Comparison of ENCODE assay signal across 32 mouse cellular contexts in genomic region chr11:107861738-107862137, GRCm38 (mm10). TPM values are rescaled to one million over a fixed set of nuclear protein-coding genes. Genes with fewer than 3 reads are reported as not detected.
DNase-seq lines count a peak whose midpoint lies in the region; ATAC-seq and TF ChIP-seq lines count a peak whose summit lies in the region.
"Had no signal": no experiment of that assay in that cellular context is flagged by ENCODE, and none has a peak within 500 bp of the region (broad histone marks: within the 10 kb centered on the region; RNA-seq: fewer than 3 reads in every experiment).

No protein-coding gene starts in this region.

- no peak overlapping the region for H3K4me3 ChIP-seq in hindbrain, embryonic 16.5 days (ENCODE audit: low read length)
- H3K4me3 ChIP-seq in hindbrain, embryonic 12.5 days, result no peak overlapping the region
- no peak overlapping the region for H3K4me3 ChIP-seq in midbrain, postnatal 0 days (ENCODE audit: low read depth, low read length)
- no peak overlapping the region for H3K4me3 ChIP-seq in midbrain, embryonic 10.5 days
- no peak overlapping the region for H3K4me3 ChIP-seq in lung, postnatal 0 days (ENCODE audit: low read depth, low read length)
- H3K4me3 ChIP-seq: embryonic facial prominence, embryonic 12.5 days; embryonic facial prominence, embryonic 15.5 days; heart, adult 2 months; heart, embryonic 10.5 days; heart, embryonic 13.5 days; hindbrain, embryonic 15.5 days had no signal

- H3K9ac ChIP-seq in hindbrain, embryonic 16.5 days (ENCODE audit: low read depth, low read length), result no peak overlapping the region
- H3K9ac ChIP-seq in hindbrain, embryonic 12.5 days, result no peak overlapping the region
- no peak overlapping the region for H3K9ac ChIP-seq in midbrain, postnatal 0 days (replicated peaks; ENCODE audit: low read length, poor library complexity, severe bottlenecking)
- H3K9ac ChIP-seq in lung, postnatal 0 days (replicated peaks; ENCODE audit: low read depth), result no peak overlapping the region
- H3K9ac ChIP-seq: embryonic facial prominence, embryonic 12.5 days; embryonic facial prominence, embryonic 15.5 days; heart, embryonic 13.5 days; hindbrain, embryonic 15.5 days had no signal

- TF ChIP-seq CTCF in midbrain, postnatal 0 days (IDR thresholded peaks at IDR 0.05), result no peak
- TF ChIP-seq CTCF in lung, postnatal 0 days (IDR thresholded peaks at IDR 0.05), result no peak

- 0 out of 2 replicates have a peak, but pooled peaks have one; percentile 38 for ATAC-seq in hindbrain, embryonic 16.5 days
- no peak for ATAC-seq in hindbrain, embryonic 12.5 days (ENCODE audit: low FRiP score)
- no peak for ATAC-seq in midbrain, postnatal 0 days (ENCODE audit: low FRiP score)
- ATAC-seq in lung, postnatal 0 days, result no peak
- ATAC-seq: forebrain, embryonic 16.5 days; inflammation-experienced regulatory T-cells, adult 6 months; intestine, embryonic 16.5 days; Patski had no signal

- no peaks in the 10 kb centered on the region for H3K36me3 ChIP-seq in hindbrain, embryonic 16.5 days (ENCODE audit: control insufficient read depth, insufficient read depth, low read length)
- no peaks in the 10 kb centered on the region for H3K36me3 ChIP-seq in hindbrain, embryonic 12.5 days
- no peaks in the 10 kb centered on the region for H3K36me3 ChIP-seq in midbrain, postnatal 0 days (ENCODE audit: insufficient read depth, low read length)
- no peaks in the 10 kb centered on the region for H3K36me3 ChIP-seq in midbrain, embryonic 10.5 days
- no peaks in the 10 kb centered on the region for H3K36me3 ChIP-seq in lung, postnatal 0 days (ENCODE audit: insufficient read depth, low read length)
- H3K36me3 ChIP-seq: embryonic facial prominence, embryonic 12.5 days; embryonic facial prominence, embryonic 15.5 days; G1E; heart, embryonic 10.5 days; heart, embryonic 13.5 days; hindbrain, embryonic 15.5 days had no signal

- no peaks in the 10 kb centered on the region for H3K27me3 ChIP-seq in hindbrain, embryonic 16.5 days (replicated peaks; ENCODE audit: control insufficient read depth, insufficient read depth, low read length)
- peaks cover 6% of the 10 kb centered on the region for H3K27me3 ChIP-seq in hindbrain, embryonic 12.5 days
- no peaks in the 10 kb centered on the region for H3K27me3 ChIP-seq in midbrain, postnatal 0 days (ENCODE audit: insufficient read depth, low read length)
- H3K27me3 ChIP-seq in midbrain, embryonic 10.5 days (ENCODE audit: low read depth, poor library complexity, severe bottlenecking), result no peaks in the 10 kb centered on the region
- H3K27me3 ChIP-seq in lung, postnatal 0 days (replicated peaks; ENCODE audit: insufficient read depth, low read length), result no peaks in the 10 kb centered on the region
- H3K27me3 ChIP-seq: embryonic facial prominence, embryonic 12.5 days; embryonic facial prominence, embryonic 15.5 days; hindbrain, embryonic 15.5 days had no signal

- peaks cover 8% of the 10 kb centered on the region; the same call in 1 of the 2 replicates for H3K4me1 ChIP-seq in hindbrain, embryonic 16.5 days (ENCODE audit: control insufficient read depth, insufficient read depth, low read depth, low read length)
- H3K4me1 ChIP-seq in hindbrain, embryonic 12.5 days, result no peaks in the 10 kb centered on the region
- no peaks in the 10 kb centered on the region for H3K4me1 ChIP-seq in midbrain, postnatal 0 days (ENCODE audit: insufficient read depth, low read length)
- H3K4me1 ChIP-seq in midbrain, embryonic 10.5 days, result no peaks in the 10 kb centered on the region
- H3K4me1 ChIP-seq in lung, postnatal 0 days (ENCODE audit: insufficient read depth, low read depth, low read length), result no peaks in the 10 kb centered on the region
- H3K4me1 ChIP-seq: embryonic facial prominence, embryonic 12.5 days; embryonic facial prominence, embryonic 15.5 days; heart, embryonic 10.5 days; heart, embryonic 13.5 days had no signal

- WGBS in hindbrain, embryonic 16.5 days, result 57% methylated on average over 5 of the region's 5 CpGs
- WGBS in hindbrain, embryonic 12.5 days, result 82% methylated on average over 5 of the region's 5 CpGs
- WGBS in midbrain, postnatal 0 days, result 65% methylated on average over 5 of the region's 5 CpGs
- 78% methylated on average over 5 of the region's 5 CpGs for WGBS in midbrain, embryonic 10.5 days
- WGBS in lung, postnatal 0 days, result 72% methylated on average over 5 of the region's 5 CpGs

- no peak overlapping the region for H3K27ac ChIP-seq in hindbrain, embryonic 16.5 days (ENCODE audit: low read depth, low read length)
- H3K27ac ChIP-seq in hindbrain, embryonic 12.5 days, result no peak overlapping the region
- H3K27ac ChIP-seq in midbrain, postnatal 0 days (ENCODE audit: low read depth, low read length), result peak overlapping the region; percentile 26; the same call in 1 of the 2 replicates
- no peak overlapping the region for H3K27ac ChIP-seq in midbrain, embryonic 10.5 days (replicated peaks)
- no peak overlapping the region for H3K27ac ChIP-seq in lung, postnatal 0 days (ENCODE audit: low read length)
- H3K27ac ChIP-seq: embryonic facial prominence, embryonic 12.5 days; embryonic facial prominence, embryonic 15.5 days; heart, adult 2 months; heart, embryonic 10.5 days; heart, embryonic 13.5 days; hindbrain, embryonic 15.5 days had no signal

- peak; percentile 54 to 72 for DNase-seq in cerebellum, postnatal 14 days
- DNase-seq in cerebellum, adult 9-10 months, result no peak
- DNase-seq in midbrain, postnatal 0 days (ENCODE audit: low spot score), result peak; percentile 81
- DNase-seq in midbrain, embryonic 10.5 days (ENCODE audit: low spot score), result no peak
- DNase-seq in lung, postnatal 0 days (ENCODE audit: low spot score), result no peak
- DNase-seq: adrenal gland, postnatal 10 days; adrenal gland, postnatal 36 days; B cell, adult 2 months; cerebellum, adult 18-20 months; cerebellum, postnatal 25 days; gastrocnemius, postnatal 10 days; gastrocnemius, postnatal 36 days; heart, adult 2 months; heart, postnatal 14 days; heart, postnatal 4 days; kidney, adult 18-20 months had no signal

- no peaks in the 10 kb centered on the region for H3K9me3 ChIP-seq in hindbrain, embryonic 16.5 days (ENCODE audit: control insufficient read depth, low read length)
- no peaks in the 10 kb centered on the region for H3K9me3 ChIP-seq in hindbrain, embryonic 12.5 days (replicated peaks)
- H3K9me3 ChIP-seq in midbrain, postnatal 0 days (ENCODE audit: low read length), result no peaks in the 10 kb centered on the region
- H3K9me3 ChIP-seq in midbrain, embryonic 10.5 days (replicated peaks), result no peaks in the 10 kb centered on the region
- no peaks in the 10 kb centered on the region for H3K9me3 ChIP-seq in lung, postnatal 0 days (ENCODE audit: low read length)
- H3K9me3 ChIP-seq: embryonic facial prominence, embryonic 12.5 days; embryonic facial prominence, embryonic 15.5 days; G1E; heart, embryonic 10.5 days; heart, embryonic 13.5 days; hindbrain, embryonic 15.5 days had no signal

- TF ChIP-seq EP300 in lung, postnatal 0 days (IDR thresholded peaks at IDR 0.05), result no peak

- no peak overlapping the region for H3K4me2 ChIP-seq in hindbrain, embryonic 16.5 days (ENCODE audit: low read length)
- H3K4me2 ChIP-seq in hindbrain, embryonic 12.5 days (replicated peaks), result no peak overlapping the region
- H3K4me2 ChIP-seq in midbrain, postnatal 0 days (ENCODE audit: low read depth, low read length, poor library complexity, severe bottlenecking), result no peak overlapping the region
- no peak overlapping the region for H3K4me2 ChIP-seq in lung, postnatal 0 days (replicated peaks; ENCODE audit: low read depth, low read length)
- H3K4me2 ChIP-seq: embryonic facial prominence, embryonic 12.5 days; embryonic facial prominence, embryonic 15.5 days; heart, embryonic 13.5 days; hindbrain, embryonic 15.5 days had no signal

RNA-seq across cellular contexts. Expression of gene Cacng5, which starts 53.1 kb away (rescaled TPM):
- polyA plus RNA-seq in hindbrain, embryonic 16.5 days (2015; fragmentation: Nextera tagmentation; extraction: Ambion mirVana), result 13.3 and 14.3 TPM in 2 replicates
- 2.3 and 2.6 TPM in 2 replicates for polyA plus RNA-seq in hindbrain, embryonic 12.5 days (2016; fragmentation: Nextera tagmentation; extraction: Ambion mirVana)
- total RNA-seq in midbrain, postnatal 0 days (2014; rRNA removed), result 19.9 and 36.4 TPM in 2 replicates
- 16.4 and 18.7 TPM in 2 replicates for polyA plus RNA-seq in midbrain, postnatal 0 days (2015; fragmentation: Nextera tagmentation; extraction: Ambion mirVana)
- 1.2 and 1.7 TPM in 2 replicates for polyA plus RNA-seq in midbrain, embryonic 10.5 days (2016; fragmentation: Nextera tagmentation; extraction: Ambion mirVana)
- not detected in 2 replicates for polyA plus RNA-seq in lung, postnatal 0 days (2015; fragmentation: Nextera tagmentation; extraction: Ambion mirVana)
- total RNA-seq: CH12.LX; common myeloid progenitor, adult 5-6 weeks; G1E; gastrocnemius, adult 18-20 months; gastrocnemius, postnatal 36 days; granulocyte monocyte progenitor cell, adult 5-6 weeks; heart, adult 2 months had no signal
- polyA plus RNA-seq: G1E; inflammation-experienced regulatory T-cells, adult 6 months; Patski had no signal

Comparison
In these comparisons a context has a peak if more than half of its experiments do, and no peak if none do; other contexts are left out.
1. DNase-seq: peak in cerebellum, postnatal 14 days (2 of 2) and midbrain, postnatal 0 days (single experiment); none in cerebellum, adult 9-10 months (single experiment), midbrain, embryonic 10.5 days (single experiment) and lung, postnatal 0 days (single experiment).